Comparison of ENCODE assay signal across 8 mouse cellular contexts in genomic region chr11:117836306-117836705, GRCm38 (mm10). TPM values are rescaled to one million over a fixed set of nuclear protein-coding genes. Genes with fewer than 3 reads are reported as not detected.
DNase-seq lines count a peak whose midpoint lies in the region; ATAC-seq and TF ChIP-seq lines count a peak whose summit lies in the region.

No protein-coding gene starts in this region.

- H3K9ac ChIP-seq in kidney, embryonic 15.5 days: 0 out of 2 replicates have a peak overlapping the region, but pooled peaks have one; percentile 21
- no peak overlapping the region for H3K9ac ChIP-seq in lung, embryonic 15.5 days
- H3K9ac ChIP-seq in stomach, postnatal 0 days (ENCODE audit: low read length): no peak overlapping the region

- no peaks in the 10 kb centered on the region for H3K9me3 ChIP-seq in kidney, embryonic 15.5 days (replicated peaks)
- no peaks in the 10 kb centered on the region for H3K9me3 ChIP-seq in lung, embryonic 15.5 days
- H3K9me3 ChIP-seq in stomach, postnatal 0 days (ENCODE audit: control insufficient read depth, low read length): no peaks in the 10 kb centered on the region

- H3K27ac ChIP-seq in kidney, embryonic 15.5 days: no peak overlapping the region
- no peak overlapping the region for H3K27ac ChIP-seq in lung, embryonic 15.5 days
- no peak overlapping the region for H3K27ac ChIP-seq in stomach, postnatal 0 days (replicated peaks)

- H3K36me3 ChIP-seq in kidney, embryonic 15.5 days: no peaks in the 10 kb centered on the region
- no peaks in the 10 kb centered on the region for H3K36me3 ChIP-seq in lung, embryonic 15.5 days
- H3K36me3 ChIP-seq in stomach, postnatal 0 days (ENCODE audit: control insufficient read depth, insufficient read depth, low read length): no peaks in the 10 kb centered on the region

- H3K4me1 ChIP-seq in kidney, embryonic 15.5 days: peaks cover 19% of the 10 kb centered on the region
- peaks cover 10% of the 10 kb centered on the region; the same call in 1 of the 2 replicates for H3K4me1 ChIP-seq in lung, embryonic 15.5 days
- H3K4me1 ChIP-seq in stomach, postnatal 0 days (replicated peaks; ENCODE audit: control insufficient read depth, insufficient read depth): no peaks in the 10 kb centered on the region

- no peak for TF ChIP-seq EP300 in stomach, postnatal 0 days (optimal IDR thresholded peaks at IDR 0.05)

- no peak for TF ChIP-seq CTCF in stomach, postnatal 0 days (IDR thresholded peaks at IDR 0.05; ENCODE audit: low read depth)

- H3K4me3 ChIP-seq in kidney, embryonic 15.5 days (replicated peaks): peak overlapping the region; percentile 19
- peak overlapping the region; percentile 19 for H3K4me3 ChIP-seq in lung, embryonic 15.5 days
- no peak overlapping the region for H3K4me3 ChIP-seq in stomach, postnatal 0 days (ENCODE audit: low read depth, low read length)

- peak overlapping the region; percentile 54 for H3K4me2 ChIP-seq in kidney, embryonic 15.5 days
- H3K4me2 ChIP-seq in lung, embryonic 15.5 days: peak overlapping the region; percentile 50
- peak overlapping the region; percentile 6; the same call in 1 of the 2 replicates for H3K4me2 ChIP-seq in stomach, postnatal 0 days (replicated peaks; ENCODE audit: low read depth)

- DNase-seq in adrenal gland, adult (ENCODE audit: inconsistent age in 2 of 2, low spot score in 1 of 2): peak; percentile 35 to 64
- DNase-seq in adrenal gland, adult 18-20 months (ENCODE audit: low spot score in 2 of 2): no peak
- peak; percentile 35 to 71 for DNase-seq in spleen, postnatal 10 days (ENCODE audit: low spot score in 2 of 2)
- DNase-seq in spleen, adult 18-20 months: no peak
- peak; percentile 62 for DNase-seq in stomach, postnatal 0 days (ENCODE audit: low spot score)

- WGBS in kidney, embryonic 15.5 days: 26% methylated on average over 13 of the region's 13 CpGs
- 22% methylated on average over 13 of the region's 13 CpGs for WGBS in lung, embryonic 15.5 days
- 24% methylated on average over 13 of the region's 13 CpGs for WGBS in stomach, postnatal 0 days

- 0 out of 2 replicates have a peak, but pooled peaks have one; percentile 27 for ATAC-seq in kidney, embryonic 15.5 days (replicated peaks; ENCODE audit: low FRiP score)
- ATAC-seq in lung, embryonic 15.5 days (ENCODE audit: borderline replicate concordance, extremely low read depth, low FRiP score, low TSS enrichment): no peak
- ATAC-seq in stomach, postnatal 0 days (ENCODE audit: low FRiP score, low TSS enrichment): no peak
- no peak for ATAC-seq in cerebellum, adult (ENCODE audit: insufficient number of reproducible peaks, low FRiP score, low TSS enrichment)

- no peaks in the 10 kb centered on the region for H3K27me3 ChIP-seq in kidney, embryonic 15.5 days
- no peaks in the 10 kb centered on the region for H3K27me3 ChIP-seq in lung, embryonic 15.5 days
- H3K27me3 ChIP-seq in stomach, postnatal 0 days (ENCODE audit: control insufficient read depth, insufficient read depth, low read length): no peaks in the 10 kb centered on the region

RNA-seq across cellular contexts. Expression of gene Tk1, which starts 10.4 kb away (rescaled TPM):
- total RNA-seq in adrenal gland, adult 18-20 months (2021): 1 to 10 TPM; 2.2 to 3.8 TPM
- polyA plus RNA-seq in kidney, embryonic 15.5 days (2015; fragmentation: Nextera tagmentation; extraction: Ambion mirVana): 127 and 128 TPM in 2 replicates
- polyA plus RNA-seq in lung, embryonic 15.5 days (2015; fragmentation: Nextera tagmentation; extraction: Ambion mirVana): 145 and 147 TPM in 2 replicates
- polyA plus RNA-seq in stomach, postnatal 0 days (2015; fragmentation: Nextera tagmentation; extraction: Ambion mirVana): 47.1 and 58.0 TPM in 2 replicates

RNA-seq across cellular contexts. Expression of gene Afmid, which starts 10.6 kb away (rescaled TPM):
- total RNA-seq in adrenal gland, adult 18-20 months (2021): 1 to 10 TPM; 4.7 to 6.1 TPM
- 3.9 and 6.7 TPM in 2 replicates for polyA plus RNA-seq in kidney, embryonic 15.5 days (2015; fragmentation: Nextera tagmentation; extraction: Ambion mirVana)
- 3.8 and 5.3 TPM in 2 replicates for polyA plus RNA-seq in lung, embryonic 15.5 days (2015; fragmentation: Nextera tagmentation; extraction: Ambion mirVana)
- 5.7 and 7.7 TPM in 2 replicates for polyA plus RNA-seq in stomach, postnatal 0 days (2015; fragmentation: Nextera tagmentation; extraction: Ambion mirVana)

RNA-seq across cellular contexts. Expression of gene Birc5, which starts 12.7 kb away (rescaled TPM):
- 1 to 10 TPM in 1 of 2 experiments, under 1 TPM in 1; 0.61 to 1.2 TPM for total RNA-seq in adrenal gland, adult 18-20 months (2021)
- 310 and 329 TPM in 2 replicates for polyA plus RNA-seq in kidney, embryonic 15.5 days (2015; fragmentation: Nextera tagmentation; extraction: Ambion mirVana)
- 352 and 368 TPM in 2 replicates for polyA plus RNA-seq in lung, embryonic 15.5 days (2015; fragmentation: Nextera tagmentation; extraction: Ambion mirVana)
- polyA plus RNA-seq in stomach, postnatal 0 days (2015; fragmentation: Nextera tagmentation; extraction: Ambion mirVana): 67.0 and 91.7 TPM in 2 replicates

RNA-seq across cellular contexts. Expression of gene Tmem235, which starts 24.2 kb away (rescaled TPM):
- not detected for total RNA-seq in adrenal gland, adult 18-20 months (2021)
- polyA plus RNA-seq in kidney, embryonic 15.5 days (2015; fragmentation: Nextera tagmentation; extraction: Ambion mirVana): not detected in 2 replicates
- polyA plus RNA-seq in lung, embryonic 15.5 days (2015; fragmentation: Nextera tagmentation; extraction: Ambion mirVana): not detected in 2 replicates
- not detected in 2 replicates for polyA plus RNA-seq in stomach, postnatal 0 days (2015; fragmentation: Nextera tagmentation; extraction: Ambion mirVana)

RNA-seq across cellular contexts. Expression of gene Gm20708, which starts 26.8 kb away (rescaled TPM):
- under 1 TPM in 1 of 2 experiments, not detected in 1; 0.80 TPM for total RNA-seq in adrenal gland, adult 18-20 months (2021)
- 0.54 and 0.91 TPM in 2 replicates for polyA plus RNA-seq in kidney, embryonic 15.5 days (2015; fragmentation: Nextera tagmentation; extraction: Ambion mirVana)
- polyA plus RNA-seq in lung, embryonic 15.5 days (2015; fragmentation: Nextera tagmentation; extraction: Ambion mirVana): 0.24 TPM in 1 of 2 replicates, not detected in the other
- polyA plus RNA-seq in stomach, postnatal 0 days (2015; fragmentation: Nextera tagmentation; extraction: Ambion mirVana): 0.18 and 0.24 TPM in 2 replicates

Comparison
In these comparisons a context has a peak if more than half of its experiments do, and no peak if none do; other contexts are left out.
1. DNase-seq: peak in adrenal gland, adult (2 of 2), spleen, postnatal 10 days (2 of 2) and stomach, postnatal 0 days (single experiment); none in adrenal gland, adult 18-20 months (0 of 2) and spleen, adult 18-20 months (0 of 2).
2. Peak in every context shown above with its lines, with median percentiles within 50 percentile points of each other: H3K4me2 ChIP-seq.